Mouse (Mus musculus) limb, embryonic 14.5 days (tissue): ENCODE measurements around the gene Clip2. TPM values are rescaled to one million over a fixed set of nuclear protein-coding genes. Genes with fewer than 3 reads are reported as not detected.

Source experiments
- ATAC-seq: fragments of 200-750 bp; cut with Nextera tagmentation; 2 replicates; pipeline ENCODE4 v1.8.0; 2017; ENCODE audit warnings: low read depth, moderate number of reproducible peaks, moderate TSS enrichment; ENCODE audit not compliant: low FRiP score
- DNase-seq: peaks from one replicate; pipeline ENCODE4 v3.0.0-alpha.2; 2015; ENCODE audit warnings: low spot score
- H3K27ac ChIP-seq: fragments of 300-500 bp; sonication (generic); replicated peaks from 2 replicates; pipeline ENCODE4 v1.5.1; 2014; ENCODE audit warnings: low read depth, mild to moderate bottlenecking, low read length, moderate library complexity, mixed read lengths
- H3K27me3 ChIP-seq: fragments of 300-500 bp; sonication (generic); 2 replicates; pipeline ENCODE4 v1.6.1; 2014; ENCODE audit warnings: low read length, mixed read lengths; ENCODE audit not compliant: control insufficient read depth, insufficient read depth
- H3K36me3 ChIP-seq: fragments of 300-500 bp; sonication (generic); 2 replicates; pipeline ENCODE4 v1.6.1; 2014; ENCODE audit warnings: mild to moderate bottlenecking, low read length, moderate library complexity, mixed read lengths; ENCODE audit not compliant: control insufficient read depth, insufficient read depth
- H3K4me1 ChIP-seq: fragments of 300-500 bp; sonication (generic); 2 replicates; pipeline ENCODE4 v1.6.1; 2014; ENCODE audit warnings: antibody characterized with exemption, low read length, mixed read lengths; ENCODE audit not compliant: control insufficient read depth, insufficient read depth
- H3K4me2 ChIP-seq: fragments of 300-500 bp; sonication (generic); replicated peaks from 2 replicates; pipeline ENCODE4 v1.6.1; 2014; ENCODE audit warnings: low read depth, mild to moderate bottlenecking, low read length, moderate library complexity; ENCODE audit not compliant: severe bottlenecking
- H3K4me3 ChIP-seq: fragments of 300-500 bp; sonication (generic); replicated peaks from 2 replicates; pipeline ENCODE4 v1.5.1; 2014; ENCODE audit warnings: low read length
- H3K9ac ChIP-seq: fragments of 300-500 bp; sonication (generic); 2 replicates; pipeline ENCODE4 v1.6.1; 2014; ENCODE audit warnings: mild to moderate bottlenecking, low read depth, low read length, moderate library complexity; ENCODE audit not compliant: severe bottlenecking
- H3K9me3 ChIP-seq: fragments of 300-500 bp; sonication (generic); 2 replicates; pipeline ENCODE4 v1.6.1; 2016; ENCODE audit warnings: low read length; ENCODE audit not compliant: control insufficient read depth
- POLR2A ChIP-seq: fragments of 200-500 bp; IDR thresholded peaks from 2 replicates; pipeline ENCODE4 v1.8.0; 2012; ENCODE audit warnings: inconsistent platforms, mild to moderate bottlenecking, moderate library complexity, borderline replicate concordance; ENCODE audit not compliant: insufficient read depth, insufficient read length; ENCODE audit errors: extremely low read depth
- WGBS: fragments of 180-500 bp; shearing (Covaris S2); extraction: QIAGEN DNeasy Blood & Tissue Kit; methylation state at CpG from one replicate; pipeline ENCODE4 v1.1.7; 2014; 5-methylcytosine and 5-hydroxymethylcytosine counted together
- polyA plus RNA-seq, 2 experiments: library from polyadenylated mRNA; depleted of rRNA in 1 of 2; stranded (reverse) in 1 of 2; unstranded in 1 of 2; fragments of >200 nt; fragmentation: Nextera tagmentation in 1 of 2; extraction: Ambion mirVana in 1 of 2; gene quantifications; 2 replicates each; pipeline versions ENCODE4 v1.2.1 to v1.2.3; 2012 to 2014

The Clip2 gene
- polyA plus RNA-seq, 2 experiments = 4.7 to 25.5 TPM

DNA sequence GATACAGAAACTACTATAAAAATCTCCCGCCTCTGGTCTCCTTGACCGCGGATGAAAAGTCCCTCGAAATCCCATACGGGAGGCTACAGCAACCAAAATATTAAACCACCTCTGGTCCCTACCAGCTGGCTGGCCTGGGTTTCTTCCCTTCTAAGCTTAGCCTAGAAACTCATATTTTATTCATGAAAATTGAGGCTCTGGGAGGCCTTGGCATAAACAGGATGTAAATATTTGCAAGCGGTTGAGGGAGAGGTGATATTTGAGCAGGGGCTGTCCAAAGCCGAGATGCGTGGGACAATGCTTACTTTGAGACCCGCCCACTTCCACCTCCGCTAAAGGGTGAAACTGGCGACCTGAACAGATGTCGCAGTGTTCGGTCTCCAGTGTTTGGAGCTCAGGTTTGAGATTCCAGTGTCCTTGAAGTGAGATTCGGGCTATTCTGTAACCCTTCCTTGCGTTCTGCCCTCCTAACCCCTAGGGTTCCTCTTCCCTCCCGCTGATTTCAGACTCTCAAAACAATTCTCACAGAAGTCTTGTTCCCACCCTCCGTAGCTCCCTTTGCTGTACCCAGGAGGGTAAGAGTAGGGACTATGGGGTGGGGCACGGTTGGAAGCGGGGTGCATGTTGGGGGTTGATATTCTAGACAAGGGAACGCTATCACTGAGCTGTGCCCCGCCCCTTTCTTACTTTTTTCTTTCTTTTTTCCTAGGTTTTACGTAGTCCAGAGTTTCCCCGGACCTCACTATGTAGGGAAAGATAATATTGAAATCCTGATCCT is 19.7 kb upstream of the Clip2 start:
- peak overlapping the region; percentile 94 for H3K4me2 ChIP-seq
- no peaks in the 10 kb centered on the region for H3K9me3 ChIP-seq
- peaks cover 4% of the 10 kb centered on the region for H3K4me1 ChIP-seq
- H3K36me3 ChIP-seq = no peaks in the 10 kb centered on the region
- H3K27me3 ChIP-seq = no peaks in the 10 kb centered on the region
- 0 out of 2 replicates have a peak, but pooled peaks have one; percentile 31 for TF ChIP-seq POLR2A
- ATAC-seq = peak; percentile 73; the same call in 1 of the 2 replicates
- H3K27ac ChIP-seq = peak overlapping the region; percentile 79
- DNase-seq = peak; percentile 84
- under 1% methylated on average over 23 of the region's 23 CpGs for WGBS
- H3K9ac ChIP-seq = peak overlapping the region; percentile 59
- H3K4me3 ChIP-seq = peak overlapping the region; percentile 51

GRCm38 (mm10) chr5:134568964-134569491 is 16.8 kb upstream of the Clip2 start:
- no peaks in the 10 kb centered on the region for H3K27me3 ChIP-seq
- no peak overlapping the region for H3K9ac ChIP-seq
- H3K9me3 ChIP-seq = no peaks in the 10 kb centered on the region
- no peak overlapping the region for H3K4me2 ChIP-seq
- H3K4me1 ChIP-seq = peaks cover 4% of the 10 kb centered on the region
- DNase-seq = no peak
- 37% methylated on average over 8 of the region's 8 CpGs for WGBS
- H3K36me3 ChIP-seq = no peaks in the 10 kb centered on the region
- no peak for TF ChIP-seq POLR2A
- no peak overlapping the region for H3K4me3 ChIP-seq
- no peak overlapping the region; the same call in 1 of the 2 replicates for H3K27ac ChIP-seq
- ATAC-seq = no peak

GRCm38 (mm10) chr5:134568030-134568429 is 15.8 kb upstream of the Clip2 start:
- H3K27ac ChIP-seq = no peak overlapping the region

DNA sequence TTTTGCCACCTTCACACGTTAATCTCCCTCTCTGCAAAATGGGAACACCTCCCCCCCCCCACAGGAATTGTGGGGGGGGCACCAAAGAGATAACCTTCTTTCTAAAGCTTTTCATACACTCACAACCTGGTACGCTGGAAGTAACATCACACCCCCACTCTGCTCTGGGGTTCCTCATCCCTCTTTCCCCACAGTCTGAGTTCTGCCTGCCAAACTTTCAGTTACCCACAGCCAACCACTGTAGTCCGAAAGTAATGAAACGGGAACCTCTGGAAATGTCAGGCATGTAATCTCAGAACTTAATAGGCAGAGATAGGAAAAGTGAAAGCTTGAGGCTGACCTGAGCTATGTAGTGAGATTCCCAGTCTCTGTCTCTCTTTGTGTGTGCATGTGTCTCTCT is 15.2 kb upstream of the Clip2 start:
- Histone ChIP-seq H3K9me3 (no peaks in the 10 kb centered on the region), H3K9ac (no peak overlapping the region), H3K36me3 (no peaks in the 10 kb centered on the region), H3K27ac (no peak overlapping the region), H3K4me2 (no peak overlapping the region), H3K4me1 (peaks cover 2% of the 10 kb centered on the region), H3K27me3 (no peaks in the 10 kb centered on the region), H3K4me3 (no peak overlapping the region)
- ATAC-seq = no peak
- DNase-seq = no peak
- no peak for TF ChIP-seq POLR2A
- 85% methylated on average over 4 of the region's 4 CpGs for WGBS

More at GRCm38 (mm10) chr5:134568030-134568429, 15.8 kb upstream of the Clip2 start:
- no peaks in the 10 kb centered on the region for H3K36me3 ChIP-seq
- H3K4me1 ChIP-seq = peaks cover 4% of the 10 kb centered on the region
- H3K27me3 ChIP-seq = no peaks in the 10 kb centered on the region
- no peak for DNase-seq
- no peaks in the 10 kb centered on the region for H3K9me3 ChIP-seq
- no peak overlapping the region for H3K9ac ChIP-seq
- no peak for TF ChIP-seq POLR2A
- 78% methylated on average over 3 of the region's 3 CpGs for whole genome bisulfite sequencing
- no peak overlapping the region for H3K4me2 ChIP-seq
- H3K4me3 ChIP-seq = no peak overlapping the region
- ATAC-seq = no peak

GRCm38 (mm10) chr5:134565696-134566095 is 13.5 kb upstream of the Clip2 start:
- Histone ChIP-seq H3K4me1 (no peaks in the 10 kb centered on the region), H3K27me3 (no peaks in the 10 kb centered on the region), H3K4me3 (no peak overlapping the region), H3K9me3 (no peaks in the 10 kb centered on the region), H3K9ac (no peak overlapping the region), H3K4me2 (no peak overlapping the region), H3K27ac (no peak overlapping the region), H3K36me3 (no peaks in the 10 kb centered on the region)
- 93% methylated on average over 6 of the region's 6 CpGs for WGBS
- ATAC-seq (no peak), DNase-seq (no peak)
- no peak for TF ChIP-seq POLR2A
